ENCODE assay signal across 18 mouse cellular contexts in genomic region chr17:12299371-12299770, GRCm38 (mm10). TPM values are rescaled to one million over a fixed set of nuclear protein-coding genes. Genes with fewer than 3 reads are reported as not detected.
A peak's percentile ranks its signal among the peaks of the same experiment; 100 is the strongest.
DNase-seq lines count a peak whose midpoint lies in the region; ATAC-seq and TF ChIP-seq lines count a peak whose summit lies in the region.
"Had no signal": no experiment of that assay in that cellular context is flagged by ENCODE, and none has a peak within 500 bp of the region (broad histone marks: within the 10 kb centered on the region; RNA-seq: fewer than 3 reads in every experiment).

No protein-coding gene starts in this region.

- no peak for TF ChIP-seq CTCF in liver, postnatal 0 days (IDR thresholded peaks at IDR 0.05; ENCODE audit: low read depth)
- no peak for TF ChIP-seq CTCF in stomach, postnatal 0 days (IDR thresholded peaks at IDR 0.05; ENCODE audit: low read depth)

- peaks cover 11% of the 10 kb centered on the region for H3K4me1 ChIP-seq in liver, postnatal 0 days (ENCODE audit: insufficient read depth)
- peaks cover 30% of the 10 kb centered on the region for H3K4me1 ChIP-seq in liver, embryonic 12.5 days
- H3K4me1 ChIP-seq in stomach, postnatal 0 days (replicated peaks; ENCODE audit: control insufficient read depth, insufficient read depth): peaks cover 13% of the 10 kb centered on the region

- no peak for TF ChIP-seq EP300 in liver, postnatal 0 days (IDR thresholded peaks at IDR 0.05; ENCODE audit: low read depth)
- no peak for TF ChIP-seq EP300 in stomach, postnatal 0 days (optimal IDR thresholded peaks at IDR 0.05)

- ATAC-seq in liver, postnatal 0 days: no peak
- no peak for ATAC-seq in liver, embryonic 12.5 days
- ATAC-seq in stomach, postnatal 0 days (ENCODE audit: low FRiP score, low TSS enrichment): no peak
- ATAC-seq: forebrain, embryonic 13.5 days had no signal

- WGBS in liver, postnatal 0 days (ENCODE audit: insufficient replicate concordance): 57% methylated on average over 7 of the region's 7 CpGs
- 61% methylated on average over 7 of the region's 7 CpGs for WGBS in liver, embryonic 12.5 days (ENCODE audit: insufficient replicate concordance)
- WGBS in stomach, postnatal 0 days: 72% methylated on average over 7 of the region's 7 CpGs

- H3K27me3 ChIP-seq in liver, postnatal 0 days (ENCODE audit: insufficient read depth, low read length): no peaks in the 10 kb centered on the region
- H3K27me3 ChIP-seq in liver, embryonic 12.5 days (replicated peaks): no peaks in the 10 kb centered on the region
- no peaks in the 10 kb centered on the region for H3K27me3 ChIP-seq in stomach, postnatal 0 days (ENCODE audit: control insufficient read depth, insufficient read depth, low read length)
- H3K27me3 ChIP-seq: forebrain, embryonic 13.5 days; hindbrain, embryonic 15.5 days had no signal

- H3K4me3 ChIP-seq in liver, postnatal 0 days (ENCODE audit: low read depth, low read length): no peak overlapping the region
- H3K4me3 ChIP-seq in liver, embryonic 12.5 days: no peak overlapping the region
- no peak overlapping the region for H3K4me3 ChIP-seq in stomach, postnatal 0 days (ENCODE audit: low read depth, low read length)
- H3K4me3 ChIP-seq: embryonic facial prominence, embryonic 10.5 days; forebrain, embryonic 13.5 days; heart, embryonic 10.5 days; hindbrain, embryonic 15.5 days had no signal

- no peak overlapping the region for H3K9ac ChIP-seq in liver, postnatal 0 days (replicated peaks)
- H3K9ac ChIP-seq in liver, embryonic 12.5 days: no peak overlapping the region
- no peak overlapping the region for H3K9ac ChIP-seq in stomach, postnatal 0 days (ENCODE audit: low read length)
- H3K9ac ChIP-seq: forebrain, embryonic 13.5 days; hindbrain, embryonic 15.5 days had no signal

- peak overlapping the region; percentile 29; the same call in 1 of the 2 replicates for H3K27ac ChIP-seq in liver, postnatal 0 days (ENCODE audit: low read depth)
- no peak overlapping the region for H3K27ac ChIP-seq in liver, embryonic 12.5 days
- H3K27ac ChIP-seq in stomach, postnatal 0 days (replicated peaks): peak overlapping the region; percentile 85
- H3K27ac ChIP-seq: embryonic facial prominence, embryonic 10.5 days; forebrain, embryonic 13.5 days; heart, embryonic 10.5 days had no signal

- no peaks in the 10 kb centered on the region for H3K9me3 ChIP-seq in liver, postnatal 0 days (ENCODE audit: low read length)
- H3K9me3 ChIP-seq in liver, embryonic 12.5 days (replicated peaks): no peaks in the 10 kb centered on the region
- no peaks in the 10 kb centered on the region for H3K9me3 ChIP-seq in stomach, postnatal 0 days (ENCODE audit: control insufficient read depth, low read length)
- H3K9me3 ChIP-seq: embryonic facial prominence, embryonic 10.5 days; forebrain, embryonic 13.5 days; heart, embryonic 10.5 days; hindbrain, embryonic 15.5 days had no signal

- H3K4me2 ChIP-seq in liver, postnatal 0 days (ENCODE audit: low read depth, low read length): no peak overlapping the region
- H3K4me2 ChIP-seq in liver, embryonic 12.5 days: no peak overlapping the region
- no peak overlapping the region for H3K4me2 ChIP-seq in stomach, postnatal 0 days (replicated peaks; ENCODE audit: low read depth)
- H3K4me2 ChIP-seq: forebrain, embryonic 13.5 days; hindbrain, embryonic 15.5 days had no signal

- DNase-seq in heart, adult 11 months: peak; percentile 79
- DNase-seq in heart, postnatal 4 days: no peak
- no peak for DNase-seq in liver, postnatal 0 days
- peak; percentile 1 for DNase-seq in ovary, postnatal 36 days (ENCODE audit: low spot score)
- no peak for DNase-seq in ovary, postnatal 10 days (ENCODE audit: low spot score)
- no peak for DNase-seq in stomach, postnatal 0 days (ENCODE audit: low spot score)
- no peak for DNase-seq in frontal cortex, adult 2 months (ENCODE audit: extremely low spot score in 1 of 2, low spot score in 1 of 2)
- DNase-seq: adrenal gland, postnatal 14 days; cerebellum, adult 11-12 months; cerebellum, adult 9-10 months; gastrocnemius, postnatal 36 days; heart, adult 18-20 months; heart, postnatal 10 days had no signal

- no peaks in the 10 kb centered on the region for H3K36me3 ChIP-seq in liver, postnatal 0 days (replicated peaks; ENCODE audit: insufficient read depth, low read length)
- no peaks in the 10 kb centered on the region for H3K36me3 ChIP-seq in liver, embryonic 12.5 days
- H3K36me3 ChIP-seq in stomach, postnatal 0 days (ENCODE audit: control insufficient read depth, insufficient read depth, low read length): no peaks in the 10 kb centered on the region
- H3K36me3 ChIP-seq: embryonic facial prominence, embryonic 10.5 days; heart, embryonic 10.5 days; hindbrain, embryonic 15.5 days had no signal

RNA-seq across cellular contexts. Expression of gene Map3k4, which starts 19.2 kb away (rescaled TPM):
- total RNA-seq in heart, postnatal 4 days (2021): 10 to 100 TPM; 34.4 to 41.5 TPM
- 9.8 and 13.0 TPM in 2 replicates for polyA plus RNA-seq in liver, postnatal 0 days (2015; fragmentation: Nextera tagmentation; extraction: Ambion mirVana)
- polyA plus RNA-seq in liver, embryonic 12.5 days (2016; fragmentation: Nextera tagmentation; extraction: Ambion mirVana): 23.0 and 24.2 TPM in 2 replicates
- 25.8 and 35.6 TPM in 2 replicates for polyA plus RNA-seq in stomach, postnatal 0 days (2015; fragmentation: Nextera tagmentation; extraction: Ambion mirVana)
- polyA plus RNA-seq in frontal cortex, adult 2 months (2012; rRNA removed): 25.7 and 29.0 TPM in 2 replicates

Comparison
In these comparisons a context has a peak if more than half of its experiments do, and no peak if none do; other contexts are left out.
1. DNase-seq: peak in heart, adult 11 months (single experiment) and ovary, postnatal 36 days (single experiment); none in heart, postnatal 4 days (single experiment), liver, postnatal 0 days (single experiment), ovary, postnatal 10 days (single experiment), stomach, postnatal 0 days (single experiment) and frontal cortex, adult 2 months (0 of 2).